Mouse (Mus musculus) cortical plate, adult 2 months (tissue): ENCODE results near the gene Vapb. TPM values are rescaled to one million over a fixed set of nuclear protein-coding genes. Genes with fewer than 3 reads are reported as not detected.

Experiments used
- H3K27ac ChIP-seq: fragments of 200-500 bp; 2 replicates; pipeline ENCODE4 v1.5.1; 2012; ENCODE audit warnings: low read length, control low read depth, inconsistent platforms; ENCODE audit not compliant: insufficient read depth
- H3K4me1 ChIP-seq: fragments of 200-500 bp; 2 replicates; pipeline ENCODE4 v1.6.1; 2011; ENCODE audit warnings: low read length; ENCODE audit not compliant: control insufficient read depth, insufficient read depth
- H3K4me3 ChIP-seq: fragments of 200-500 bp; 2 replicates; pipeline ENCODE4 v1.5.1; 2011; ENCODE audit warnings: mild to moderate bottlenecking, low read length, control low read depth; ENCODE audit not compliant: insufficient read depth
- CTCF ChIP-seq: fragments of 200-500 bp; IDR thresholded peaks from 2 replicates; pipeline ENCODE4 v1.5.1; 2011; ENCODE audit warnings: mild to moderate bottlenecking, control low read depth, low read length; ENCODE audit not compliant: insufficient read depth; ENCODE audit errors: extremely low read depth
- POLR2A ChIP-seq: fragments of 200-500 bp; IDR thresholded peaks from 2 replicates; pipeline ENCODE4 v1.6.1; 2011; ENCODE audit warnings: mild to moderate bottlenecking, low read length, control low read depth; ENCODE audit not compliant: insufficient read depth; ENCODE audit errors: extremely low read depth
- polyA plus RNA-seq: library from polyadenylated mRNA; depleted of rRNA; stranded (reverse); fragments of >200 nt; gene quantifications from 2 replicates; pipeline ENCODE4 v1.2.3, GENCODE M21; 2012

Vapb gene
- polyA plus RNA-seq, 1 experiment: 55.5 TPM

DNA sequence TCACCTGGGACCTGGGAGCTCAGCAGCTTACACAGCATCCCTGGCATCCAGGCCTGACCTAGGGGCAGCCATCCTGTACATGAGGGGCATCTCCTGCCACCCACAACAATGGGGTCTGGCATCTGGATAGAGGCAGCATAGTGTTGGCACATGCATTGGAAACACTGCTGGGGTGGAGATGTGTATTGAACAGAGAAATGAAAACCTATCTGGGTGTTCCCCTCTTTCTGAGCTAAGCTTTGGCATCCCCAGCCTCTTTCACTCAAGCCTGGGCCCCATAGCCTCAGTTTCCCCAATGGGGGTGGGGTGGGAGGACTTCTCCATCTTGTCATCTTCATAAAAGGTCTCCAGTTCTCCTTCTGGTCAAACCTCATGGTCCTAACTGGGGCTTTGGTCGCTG, 62.2 kb downstream of the Vapb start:
- TF ChIP-seq CTCF: no peak
- no peak for TF ChIP-seq POLR2A
- Histone ChIP-seq H3K27ac (no peak overlapping the region), H3K4me3 (no peak overlapping the region), H3K4me1 (no peaks in the 10 kb centered on the region)

DNA sequence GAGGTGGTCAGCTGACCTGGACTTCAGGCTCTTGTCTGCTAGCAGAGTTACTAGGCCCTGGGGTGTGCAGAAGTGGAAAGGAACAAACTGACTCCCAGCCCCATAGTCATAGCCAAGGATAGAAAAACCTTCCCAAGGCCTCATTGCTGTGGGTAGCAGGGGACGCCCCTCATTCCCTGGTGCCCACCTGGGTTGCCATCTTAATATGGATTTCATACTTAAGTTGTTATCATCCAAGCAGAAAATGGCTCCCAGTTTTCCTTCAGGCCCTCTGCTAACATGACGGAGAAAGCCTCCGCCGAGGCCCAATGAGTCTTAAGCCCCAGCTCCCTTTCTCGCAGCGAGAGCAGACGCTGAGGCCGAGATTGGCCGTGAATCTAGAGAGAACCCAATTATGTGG, 63.3 kb downstream of the Vapb start:
- no peak overlapping the region for H3K4me3 ChIP-seq
- no peak overlapping the region for H3K27ac ChIP-seq
- TF ChIP-seq POLR2A (no peak), CTCF (no peak)
- no peaks in the 10 kb centered on the region for H3K4me1 ChIP-seq

DNA sequence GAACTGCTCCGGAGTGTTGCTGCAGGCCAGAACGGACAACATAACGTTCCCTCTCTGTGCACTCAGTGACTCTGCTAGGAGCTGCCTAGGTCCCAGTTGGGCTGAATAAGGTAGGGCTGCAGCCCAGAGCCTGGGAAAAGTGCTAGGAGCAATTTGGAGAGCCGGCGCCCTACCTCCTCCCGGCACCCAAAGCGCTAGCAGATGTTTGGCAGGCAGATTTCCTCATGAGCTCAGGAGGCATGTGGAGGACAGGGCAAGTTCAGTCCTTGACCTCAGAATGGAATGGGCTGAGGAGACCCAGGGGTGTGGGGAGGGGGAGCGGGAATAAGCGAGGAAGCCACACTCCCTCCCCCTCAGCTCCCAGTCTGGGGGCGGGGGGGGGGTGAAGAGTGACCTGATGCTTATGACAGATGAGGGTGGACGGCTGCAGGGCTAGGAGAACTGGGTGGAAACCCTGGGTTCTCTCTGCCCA, 64.1 kb downstream of the Vapb start:
- no peak overlapping the region for H3K4me3 ChIP-seq
- no peak overlapping the region for H3K27ac ChIP-seq
- H3K4me1 ChIP-seq: no peaks in the 10 kb centered on the region
- TF ChIP-seq CTCF (no peak), POLR2A (no peak)

DNA sequence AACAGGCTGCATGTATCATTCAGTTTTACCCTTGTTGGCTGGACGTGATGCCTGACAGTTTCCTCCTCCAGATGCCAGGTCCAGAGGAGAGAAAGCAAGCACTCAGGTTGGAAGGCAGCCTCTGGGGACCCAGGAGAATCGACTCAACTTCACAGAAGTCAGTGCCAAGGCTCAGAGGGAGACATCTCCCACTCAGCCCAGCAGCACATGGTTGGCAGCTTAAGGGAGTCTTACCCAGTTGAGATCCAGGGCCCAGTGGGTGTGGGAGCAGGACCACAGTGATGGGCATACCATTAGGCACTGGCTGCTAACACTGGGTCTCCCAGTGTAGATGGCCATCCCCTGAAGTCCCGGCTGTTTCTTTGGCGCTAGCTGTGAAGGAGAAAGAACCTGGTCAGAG, 64.9 kb downstream of the Vapb start:
- Histone ChIP-seq H3K4me3 (no peak overlapping the region), H3K27ac (no peak overlapping the region), H3K4me1 (no peaks in the 10 kb centered on the region)
- TF ChIP-seq POLR2A: no peak
- TF ChIP-seq CTCF: no peak

DNA sequence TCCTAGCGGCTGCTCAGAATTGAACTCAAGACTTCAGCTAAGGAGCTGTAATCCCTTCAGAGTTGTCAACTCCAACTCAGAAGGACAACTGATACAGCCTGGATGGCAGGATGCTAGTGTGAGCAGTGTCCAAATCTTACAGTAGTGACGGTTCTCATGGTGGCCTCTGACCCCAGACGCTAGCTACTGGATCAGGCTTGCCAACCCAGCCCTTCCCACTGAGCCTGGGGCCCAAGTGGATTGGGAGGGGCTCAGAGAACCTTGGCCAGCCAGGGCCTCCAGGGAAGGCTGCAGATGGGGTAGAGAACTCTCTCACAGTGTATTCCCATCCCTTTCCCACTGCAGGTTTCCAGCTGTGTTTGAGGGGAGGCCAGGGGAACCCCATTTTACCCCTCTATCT, 65.6 kb downstream of the Vapb start:
- H3K4me1 ChIP-seq: no peaks in the 10 kb centered on the region
- no peak overlapping the region for H3K27ac ChIP-seq
- H3K4me3 ChIP-seq: no peak overlapping the region
- no peak for TF ChIP-seq POLR2A

DNA sequence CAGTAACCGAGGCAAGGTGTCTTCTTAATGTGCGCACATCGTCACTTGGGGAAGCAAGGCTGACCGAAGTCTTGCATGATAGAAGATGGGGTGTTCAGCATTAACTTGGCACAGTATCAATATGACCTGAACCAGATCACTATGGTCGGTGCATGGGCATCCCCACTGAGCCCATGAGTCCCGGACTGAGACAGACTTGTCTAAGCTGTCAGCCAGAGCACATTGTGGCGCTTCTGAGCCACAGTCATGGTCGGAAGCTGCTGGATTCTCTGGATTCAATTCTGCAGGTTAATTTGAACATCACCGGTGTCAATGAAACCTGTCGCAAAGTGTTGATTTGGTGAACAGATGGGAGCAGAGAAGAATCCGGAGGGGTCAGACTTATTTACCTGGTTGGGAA, 66.5 kb downstream of the Vapb start:
- TF ChIP-seq CTCF: no peak
- no peaks in the 10 kb centered on the region for H3K4me1 ChIP-seq
- H3K27ac ChIP-seq: no peak overlapping the region
- H3K4me3 ChIP-seq: no peak overlapping the region

DNA sequence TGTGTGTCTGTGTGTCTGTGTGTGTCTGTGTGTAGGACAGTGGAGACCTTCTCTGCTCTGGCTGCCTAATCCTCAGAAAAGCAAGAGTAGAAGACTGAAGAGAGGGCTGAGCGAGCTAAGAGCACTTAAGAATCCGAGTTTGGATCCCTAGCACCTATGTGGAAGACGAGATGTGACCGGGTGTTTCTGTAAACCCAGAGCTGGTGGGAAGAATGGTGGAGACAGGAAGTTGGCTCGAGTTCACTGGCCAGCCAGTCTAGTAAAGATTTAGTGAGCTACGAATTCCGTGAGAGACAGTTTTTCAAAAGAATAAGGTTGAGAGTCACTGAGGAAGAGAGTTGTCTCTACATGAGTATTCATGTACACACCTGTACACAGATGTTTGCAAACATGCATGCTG, 69.3 kb downstream of the Vapb start:
- H3K27ac ChIP-seq: no peak overlapping the region
- no peak for TF ChIP-seq POLR2A
- no peak for TF ChIP-seq CTCF
- H3K4me3 ChIP-seq: no peak overlapping the region
- no peaks in the 10 kb centered on the region for H3K4me1 ChIP-seq

DNA sequence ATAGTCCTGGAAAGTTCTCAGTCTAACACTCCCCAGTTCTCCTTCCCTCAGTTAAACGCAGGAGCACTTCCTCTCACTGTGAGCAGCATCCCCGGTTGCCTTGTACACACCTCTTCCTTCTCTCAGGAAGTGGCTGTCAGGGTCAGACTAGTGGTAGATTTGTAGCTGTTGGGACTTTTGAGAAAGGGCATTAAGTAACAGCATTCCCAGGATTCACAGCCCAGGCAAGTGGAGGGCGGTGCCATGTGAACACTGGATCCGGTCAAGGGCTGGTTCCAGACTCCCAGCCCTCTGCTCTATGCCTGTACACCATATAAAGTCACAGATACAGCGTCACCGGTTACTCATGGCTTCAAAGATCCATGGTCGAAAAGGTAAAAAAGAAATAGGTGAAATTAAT, 71.6 kb downstream of the Vapb start:
- Histone ChIP-seq H3K27ac (no peak overlapping the region), H3K4me1 (no peaks in the 10 kb centered on the region), H3K4me3 (no peak overlapping the region)
- TF ChIP-seq POLR2A (no peak), CTCF (no peak)

DNA sequence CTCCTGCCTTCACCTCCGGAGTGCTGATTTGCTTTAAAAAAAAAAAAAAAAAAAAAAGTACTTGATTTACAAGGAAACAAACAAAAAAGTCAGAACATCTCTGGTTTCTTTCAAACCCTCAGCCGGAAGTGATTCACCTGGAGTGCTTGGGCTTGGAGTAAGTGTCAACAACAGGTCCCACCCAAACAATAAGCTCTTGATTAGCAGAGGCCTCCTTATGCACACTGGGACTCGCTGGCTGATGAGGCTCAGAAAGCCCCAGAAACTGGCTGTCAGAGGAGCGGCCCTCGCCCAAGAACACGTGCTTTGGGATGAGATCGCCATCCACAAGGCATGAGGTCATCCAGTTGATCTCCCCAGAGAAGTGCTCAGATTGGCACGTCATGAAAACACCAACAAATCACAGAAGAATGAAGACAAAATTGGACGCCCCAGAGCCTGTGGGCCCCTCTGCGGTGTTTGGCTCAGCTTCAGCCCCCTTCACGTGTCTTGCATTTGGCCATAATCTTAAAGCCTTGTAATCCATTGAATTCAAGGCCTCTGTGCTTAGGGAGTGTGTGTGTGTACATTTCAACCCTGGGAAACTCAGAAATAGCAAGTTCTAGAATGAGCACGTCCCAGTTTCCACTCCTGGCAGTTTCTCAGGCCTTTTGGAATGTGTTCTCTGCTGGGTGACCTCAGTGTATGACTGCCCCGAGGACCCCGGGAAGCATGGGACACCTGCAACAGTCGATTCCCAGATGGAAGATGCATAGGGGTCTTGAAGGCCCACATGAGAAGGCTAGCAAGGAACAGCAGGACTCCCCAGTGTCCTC, 72.9 kb downstream of the Vapb start:
- no peak overlapping the region for H3K4me3 ChIP-seq
- TF ChIP-seq CTCF (no peak), POLR2A (no peak)
- H3K27ac ChIP-seq: no peak overlapping the region
- no peaks in the 10 kb centered on the region for H3K4me1 ChIP-seq

DNA sequence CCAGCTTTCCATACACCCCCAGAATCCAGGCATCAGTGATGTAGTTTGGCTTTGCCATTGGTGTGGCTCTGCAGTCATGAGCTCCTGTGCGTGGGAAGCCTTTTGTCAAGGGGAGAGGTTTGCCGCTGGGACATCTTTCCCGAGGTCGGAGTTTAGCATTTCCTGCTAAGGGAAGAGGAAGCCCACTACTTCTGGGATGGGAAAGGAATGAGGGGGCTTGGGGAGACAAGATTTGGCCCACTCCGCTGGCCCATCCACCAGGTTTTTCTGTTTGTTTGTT, 73.5 kb downstream of the Vapb start:
- Histone ChIP-seq H3K4me1 (no peaks in the 10 kb centered on the region), H3K27ac (no peak overlapping the region), H3K4me3 (no peak overlapping the region)
- TF ChIP-seq CTCF (no peak), POLR2A (no peak)

DNA sequence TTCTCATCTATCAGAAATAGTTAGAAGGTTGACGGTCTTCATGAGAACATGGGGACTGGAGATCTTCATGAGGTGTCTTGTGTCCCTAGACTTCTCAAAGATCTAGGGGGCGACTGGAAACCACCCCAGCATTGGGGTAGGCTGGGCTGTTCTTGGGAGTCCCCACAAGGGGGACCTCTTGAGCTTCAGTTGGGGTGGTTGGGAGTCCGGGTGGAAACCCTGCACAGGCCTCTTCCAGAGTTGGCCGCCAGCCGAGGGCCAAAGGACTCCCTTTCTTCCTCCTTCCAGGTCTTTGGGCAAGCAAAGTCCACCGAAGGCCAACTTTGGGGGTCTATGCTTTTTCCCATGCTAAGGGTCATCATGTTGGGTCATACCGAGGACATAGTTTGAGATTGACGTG, 74.5 kb downstream of the Vapb start:
- H3K27ac ChIP-seq: no peak overlapping the region
- no peak for TF ChIP-seq POLR2A

More for the DNA sequence above, 74.5 kb downstream of the Vapb start:
- Histone ChIP-seq H3K4me1 (no peaks in the 10 kb centered on the region), H3K4me3 (no peak overlapping the region)
